Mouse (Mus musculus) embryonic facial prominence, embryonic 13.5 days (tissue): Measurements from ENCODE around the gene Sox5. TPM values are rescaled to one million over a fixed set of nuclear protein-coding genes. Genes with fewer than 3 reads are reported as not detected.

Experiments
- ATAC-seq: fragments of 200-750 bp; cut with Nextera tagmentation; 2 replicates; pipeline ENCODE4 v1.8.0; 2017; ENCODE audit warnings: low read depth; ENCODE audit not compliant: insufficient number of reproducible peaks, insufficient read depth, low FRiP score, low TSS enrichment
- H3K27ac ChIP-seq: fragments of 300-500 bp; sonication (generic); 2 replicates; pipeline ENCODE4 v1.5.1; 2015; ENCODE audit warnings: moderate library complexity, mild to moderate bottlenecking, inconsistent platforms
- H3K27me3 ChIP-seq: fragments of 300-500 bp; sonication (generic); 2 replicates; pipeline ENCODE4 v1.6.1; 2015; ENCODE audit warnings: mild to moderate bottlenecking, inconsistent platforms
- H3K36me3 ChIP-seq: fragments of 300-500 bp; sonication (generic); 2 replicates; pipeline ENCODE4 v1.6.1; 2015; ENCODE audit warnings: mild to moderate bottlenecking, inconsistent platforms
- H3K4me1 ChIP-seq: fragments of 300-500 bp; sonication (generic); 2 replicates; pipeline ENCODE4 v1.6.1; 2015; ENCODE audit warnings: inconsistent platforms
- H3K4me2 ChIP-seq: fragments of 300-500 bp; sonication (generic); 2 replicates; pipeline ENCODE4 v1.6.1; 2015; ENCODE audit warnings: moderate library complexity, mild to moderate bottlenecking, inconsistent platforms
- H3K4me3 ChIP-seq: fragments of 300-500 bp; sonication (generic); 2 replicates; pipeline ENCODE4 v1.5.1; 2015; ENCODE audit warnings: mild to moderate bottlenecking, inconsistent platforms
- H3K9ac ChIP-seq: fragments of 300-500 bp; sonication (generic); 2 replicates; pipeline ENCODE4 v1.6.1; 2015; ENCODE audit warnings: mild to moderate bottlenecking, inconsistent platforms
- H3K9me3 ChIP-seq: fragments of 300-500 bp; sonication (generic); 2 replicates; pipeline ENCODE4 v1.6.1; 2016; ENCODE audit warnings: inconsistent platforms
- whole genome bisulfite sequencing: fragments of 180-500 bp; shearing (Covaris S2); methylation state at CpG from one replicate; pipeline ENCODE4 v1.1.7; 2015; ENCODE audit warnings: mixed read lengths; 5-methylcytosine and 5-hydroxymethylcytosine counted together
- polyA plus RNA-seq: library from polyadenylated mRNA; unstranded; fragments of >200 nt; fragmentation: Nextera tagmentation; extraction: Ambion mirVana; gene quantifications from 2 replicates; pipeline ENCODE4 v1.2.1, GENCODE M21; 2015

Sox5 gene
- polyA plus RNA-seq, 1 experiment from 2014 or later = 55.6 TPM

- Histone ChIP-seq H3K9me3 (no peaks in the 10 kb centered on the region), H3K36me3 (no peaks in the 10 kb centered on the region), H3K27me3 (no peaks in the 10 kb centered on the region), H3K4me3 (no peak overlapping the region), H3K4me2 (no peak overlapping the region), H3K27ac (no peak overlapping the region), H3K9ac (no peak overlapping the region), H3K4me1 (no peaks in the 10 kb centered on the region)
- 85% methylated on average over 2 of the region's 2 CpGs for WGBS
- no peak for ATAC-seq
These were observed 452.4 kb downstream of the Sox5 start for GRCm38 (mm10) chr6:144329311-144329930.

DNA sequence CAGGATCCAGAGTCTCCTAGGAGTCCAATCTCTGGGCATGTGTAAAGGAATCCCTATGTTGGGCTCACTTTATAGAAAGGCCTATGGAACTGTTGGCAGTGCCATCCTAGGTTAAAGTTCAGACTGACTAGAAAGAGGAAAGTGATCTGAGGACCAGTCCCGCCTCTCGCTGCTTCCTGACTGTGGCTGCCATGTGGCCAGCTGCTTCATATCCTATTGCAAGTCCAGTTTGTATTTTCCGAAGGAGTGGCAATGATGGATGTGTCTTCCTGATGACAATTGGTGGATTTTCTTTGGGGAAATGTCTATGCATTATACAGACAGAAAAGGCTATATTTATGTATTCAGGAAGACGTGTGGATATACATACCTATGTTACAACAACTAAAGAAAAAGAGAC, 453.0 kb downstream of the Sox5 start:
- Histone ChIP-seq H3K4me1 (no peaks in the 10 kb centered on the region), H3K9ac (no peak overlapping the region), H3K27ac (no peak overlapping the region), H3K36me3 (no peaks in the 10 kb centered on the region), H3K27me3 (no peaks in the 10 kb centered on the region), H3K4me3 (no peak overlapping the region), H3K4me2 (no peak overlapping the region), H3K9me3 (no peaks in the 10 kb centered on the region)
- no peak for ATAC-seq
- 80% methylated on average over 4 of the region's 4 CpGs for WGBS

- Histone ChIP-seq H3K36me3 (no peaks in the 10 kb centered on the region), H3K9ac (no peak overlapping the region), H3K4me3 (no peak overlapping the region), H3K4me2 (no peak overlapping the region), H3K9me3 (no peaks in the 10 kb centered on the region), H3K27me3 (no peaks in the 10 kb centered on the region), H3K4me1 (no peaks in the 10 kb centered on the region), H3K27ac (no peak overlapping the region)
- no peak for ATAC-seq
- WGBS = 75% methylated on average over 3 of the region's 3 CpGs
These were observed 455.0 kb downstream of the Sox5 start for GRCm38 (mm10) chr6:144326817-144327216.

DNA sequence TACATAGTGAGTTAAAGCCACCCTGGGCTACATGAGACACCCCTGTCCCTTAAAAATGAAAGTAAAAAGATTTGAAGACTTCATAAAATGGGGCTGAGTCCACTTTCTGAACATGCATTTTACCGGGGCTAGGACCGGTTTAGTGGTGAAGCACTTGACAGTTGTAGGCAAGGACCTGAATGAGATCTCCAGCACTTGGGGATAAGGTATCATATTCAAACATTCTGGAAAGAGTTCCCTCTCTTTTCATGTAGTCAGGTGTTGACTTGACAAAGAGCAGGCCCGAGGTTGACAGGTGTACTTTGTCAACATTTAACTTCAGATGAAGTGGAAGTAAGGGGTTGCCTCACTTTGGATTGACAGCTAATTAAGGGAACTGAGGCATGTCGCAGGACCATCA, 458.4 kb downstream of the Sox5 start:
- H3K9ac ChIP-seq = no peak overlapping the region
- H3K4me3 ChIP-seq = no peak overlapping the region
- no peaks in the 10 kb centered on the region for H3K9me3 ChIP-seq
- H3K4me2 ChIP-seq = no peak overlapping the region
- H3K27ac ChIP-seq = no peak overlapping the region
- no peak for ATAC-seq
- no peaks in the 10 kb centered on the region for H3K27me3 ChIP-seq
- WGBS = 79% methylated on average over 4 of the region's 4 CpGs
- H3K36me3 ChIP-seq = no peaks in the 10 kb centered on the region
- no peaks in the 10 kb centered on the region; the same call in 1 of the 2 replicates for H3K4me1 ChIP-seq

GRCm38 (mm10) chr6:144322297-144323047, 459.3 kb downstream of the Sox5 start:
- no peaks in the 10 kb centered on the region for H3K36me3 ChIP-seq
- 89% methylated on average over 13 of the region's 13 CpGs for WGBS
- H3K9me3 ChIP-seq = no peaks in the 10 kb centered on the region
- no peaks in the 10 kb centered on the region for H3K27me3 ChIP-seq
- no peak overlapping the region for H3K4me3 ChIP-seq
- H3K4me2 ChIP-seq = no peak overlapping the region
- no peak for ATAC-seq
- H3K4me1 ChIP-seq = peaks cover 5% of the 10 kb centered on the region; the same call in 1 of the 2 replicates
- no peak overlapping the region for H3K9ac ChIP-seq
- H3K27ac ChIP-seq = no peak overlapping the region

DNA sequence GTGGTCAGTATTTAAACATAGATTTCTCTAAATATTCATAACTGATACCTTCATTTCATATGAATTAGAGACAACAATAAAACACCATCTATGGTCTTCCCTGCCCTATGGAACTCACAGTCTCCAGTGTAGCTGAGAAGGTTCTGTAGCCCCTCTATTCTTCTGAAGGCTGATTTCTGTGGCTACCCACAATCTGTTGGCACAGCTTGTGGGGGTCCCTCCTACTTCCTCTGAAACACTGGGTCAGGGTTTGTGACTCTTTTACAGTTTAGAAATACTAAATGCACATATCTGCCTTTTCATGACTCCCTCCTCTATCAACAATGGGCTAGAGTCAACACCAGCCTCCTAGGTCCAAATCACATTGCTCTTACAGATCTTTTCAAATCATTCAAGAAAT, 461.4 kb downstream of the Sox5 start:
- Histone ChIP-seq H3K36me3 (no peaks in the 10 kb centered on the region), H3K4me1 (peaks cover 5% of the 10 kb centered on the region; the same call in 1 of the 2 replicates), H3K27ac (no peak overlapping the region), H3K4me3 (no peak overlapping the region), H3K27me3 (no peaks in the 10 kb centered on the region), H3K9me3 (no peaks in the 10 kb centered on the region), H3K4me2 (no peak overlapping the region), H3K9ac (no peak overlapping the region)
- ATAC-seq = no peak

- no peaks in the 10 kb centered on the region for H3K27me3 ChIP-seq
- H3K4me3 ChIP-seq = no peak overlapping the region
- peaks cover 5% of the 10 kb centered on the region; the same call in 1 of the 2 replicates for H3K4me1 ChIP-seq
- H3K36me3 ChIP-seq = no peaks in the 10 kb centered on the region
- no peak overlapping the region for H3K4me2 ChIP-seq
- H3K27ac ChIP-seq = no peak overlapping the region
- no peak overlapping the region for H3K9ac ChIP-seq
- H3K9me3 ChIP-seq = no peaks in the 10 kb centered on the region
- no peak for ATAC-seq
- 63% methylated on average over 6 of the region's 6 CpGs for WGBS
These were observed 462.1 kb downstream of the Sox5 start for GRCm38 (mm10) chr6:144319717-144320116.

GRCm38 (mm10) chr6:144312781-144313754, 468.7 kb downstream of the Sox5 start:
- Histone ChIP-seq H3K4me2 (no peak overlapping the region), H3K4me3 (no peak overlapping the region), H3K4me1 (peaks cover 12% of the 10 kb centered on the region), H3K27me3 (no peaks in the 10 kb centered on the region), H3K27ac (peak overlapping the region; percentile 22; the same call in 1 of the 2 replicates), H3K36me3 (no peaks in the 10 kb centered on the region), H3K9me3 (no peaks in the 10 kb centered on the region), H3K9ac (no peak overlapping the region)
- WGBS = 53% methylated on average over 17 of the region's 17 CpGs
- ATAC-seq = no peak

DNA sequence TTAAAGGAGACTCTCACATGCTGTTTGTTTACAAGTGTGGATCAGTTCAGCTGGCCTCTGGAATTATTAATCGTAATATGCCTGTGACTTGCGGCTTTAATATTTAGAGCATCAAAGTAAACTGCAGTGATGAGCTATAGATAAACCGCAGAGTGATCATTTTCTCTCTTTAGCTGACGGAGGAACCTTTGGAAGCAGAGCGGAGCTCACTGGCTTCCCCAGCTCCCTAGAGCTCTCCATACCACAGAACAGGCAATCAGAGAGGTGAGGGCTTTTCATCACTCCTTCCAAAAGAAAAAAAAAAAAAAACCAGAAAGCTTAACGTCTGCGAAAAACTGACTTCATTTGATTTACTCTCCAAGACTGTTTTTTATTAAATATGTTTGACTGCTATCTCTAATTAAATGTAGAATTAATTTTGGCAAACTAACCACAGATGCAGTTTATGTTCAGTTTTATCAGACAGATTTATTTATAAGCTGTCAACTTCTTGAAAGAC, 469.4 kb downstream of the Sox5 start:
- no peaks in the 10 kb centered on the region for H3K27me3 ChIP-seq
- H3K27ac ChIP-seq = no peak overlapping the region
- no peaks in the 10 kb centered on the region for H3K9me3 ChIP-seq
- H3K36me3 ChIP-seq = no peaks in the 10 kb centered on the region
- ATAC-seq = no peak
- H3K9ac ChIP-seq = no peak overlapping the region
- 35% methylated on average over 7 of the region's 7 CpGs for WGBS
- no peak overlapping the region for H3K4me2 ChIP-seq
- H3K4me3 ChIP-seq = no peak overlapping the region
- H3K4me1 ChIP-seq = peaks cover 10% of the 10 kb centered on the region

GRCm38 (mm10) chr6:144311754-144312153, 470.0 kb downstream of the Sox5 start:
- Histone ChIP-seq H3K9ac (no peak overlapping the region), H3K36me3 (no peaks in the 10 kb centered on the region), H3K4me1 (peaks cover 10% of the 10 kb centered on the region), H3K27ac (no peak overlapping the region), H3K4me3 (no peak overlapping the region), H3K4me2 (no peak overlapping the region), H3K27me3 (no peaks in the 10 kb centered on the region), H3K9me3 (no peaks in the 10 kb centered on the region)
- WGBS = 36% methylated on average over 4 of the region's 4 CpGs
- no peak for ATAC-seq

- no peak for ATAC-seq
- H3K27me3 ChIP-seq = no peaks in the 10 kb centered on the region
These were observed 472.6 kb downstream of the Sox5 start for GRCm38 (mm10) chr6:144309171-144309570.

More at GRCm38 (mm10) chr6:144309171-144309570, 472.6 kb downstream of the Sox5 start:
- Histone ChIP-seq H3K36me3 (no peaks in the 10 kb centered on the region), H3K4me3 (no peak overlapping the region), H3K9ac (no peak overlapping the region), H3K27ac (no peak overlapping the region), H3K4me1 (peaks cover 10% of the 10 kb centered on the region), H3K9me3 (no peaks in the 10 kb centered on the region), H3K4me2 (no peak overlapping the region)
